Mouse (Mus musculus) brain, adult 2 months (tissue): ENCODE results near the gene Rab5if.
"Not testable (repeated sequence)": the region's sequence is repeated elsewhere in the genome, so short reads cannot be mapped to it uniquely, and the experiment has no call there.

Experiments used
- DNase-seq: peaks from one replicate; pipeline ENCODE4 v3.0.0; 2011; ENCODE audit warnings: low read depth, low spot score

Rab5if gene

DNA sequence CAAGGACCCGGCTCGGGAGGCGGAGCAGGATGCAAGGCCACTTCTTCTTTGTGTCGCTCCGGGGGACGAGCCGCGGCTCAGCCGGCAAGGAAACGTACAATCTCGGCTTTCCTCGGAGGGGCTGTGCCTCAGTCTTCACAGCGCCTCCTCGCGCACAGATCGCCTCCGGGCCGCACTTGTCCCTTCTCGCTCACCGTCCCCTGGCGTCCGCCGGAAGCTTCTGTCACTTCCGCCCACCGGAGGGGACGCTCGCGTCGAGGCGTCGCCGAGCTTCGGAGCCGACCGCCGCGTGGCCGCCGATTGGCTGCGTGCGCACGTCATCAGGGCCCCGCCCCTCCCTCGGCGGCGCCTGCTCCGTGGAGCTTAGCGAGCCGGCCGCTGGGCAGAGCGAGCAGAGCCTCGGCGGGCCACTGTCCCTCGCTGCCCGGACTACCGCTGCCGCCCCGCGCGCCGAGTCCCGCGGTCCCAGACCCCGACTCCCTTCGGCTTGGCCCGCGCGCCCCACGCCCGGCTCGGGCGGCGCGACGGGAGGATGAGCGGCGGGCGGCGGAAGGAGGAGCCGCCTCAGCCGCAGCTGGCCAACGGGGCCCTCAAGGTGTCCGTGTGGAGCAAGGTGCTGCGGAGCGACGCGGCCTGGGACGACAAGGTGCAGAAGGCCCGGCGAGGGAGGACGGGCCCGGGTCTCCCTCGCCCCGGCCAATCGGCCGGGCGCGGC, at the start of gene Rab5if:
TSS of gene Rab5if (plus strand) at position 357 of the 715 bp plus-strand sequence.
- DNase-seq: peak; percentile 99

DNA sequence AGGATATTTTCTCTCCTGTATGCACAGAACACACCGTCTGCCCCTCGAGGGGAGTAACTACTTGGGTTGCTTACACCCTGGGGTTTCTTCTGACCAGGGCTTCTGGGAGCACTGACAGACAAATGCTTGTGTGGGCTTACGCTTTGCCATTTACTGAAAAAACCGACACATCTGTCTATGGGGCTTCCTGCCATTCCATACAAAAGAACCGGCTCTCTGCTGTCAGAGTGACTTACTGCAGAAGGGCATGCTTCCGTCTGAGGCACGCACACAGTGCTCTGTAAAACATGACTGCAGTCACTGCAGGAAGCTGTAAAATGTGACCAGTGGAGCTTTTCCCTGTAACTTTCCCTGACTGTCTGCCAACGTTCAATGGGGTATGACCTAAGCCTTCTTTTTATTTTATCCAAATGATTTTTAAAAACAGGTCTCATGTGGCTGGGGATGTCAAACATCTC, 48.6 kb upstream of the Rab5if start:
- DNase-seq: no peak

DNA sequence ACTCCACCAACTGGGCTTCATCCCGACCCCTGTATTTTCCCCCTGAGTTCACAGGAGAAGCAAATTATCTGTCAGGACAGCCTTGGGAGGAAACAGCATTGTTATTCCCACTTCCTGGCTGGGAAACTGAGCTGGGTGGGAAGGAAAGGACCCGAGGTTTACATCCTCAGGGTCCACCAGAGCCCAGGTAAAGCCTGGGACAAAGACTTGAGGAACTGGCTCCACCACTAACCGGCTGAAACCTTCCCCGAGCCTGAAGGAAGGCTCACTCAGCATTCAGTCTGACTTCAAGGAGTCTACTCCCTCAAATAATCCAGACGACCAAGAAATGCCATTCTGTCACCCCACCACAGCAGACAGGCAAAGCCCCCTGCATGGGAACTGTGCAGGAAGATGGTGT, 48.0 kb upstream of the Rab5if start:
- no peak for DNase-seq

DNA sequence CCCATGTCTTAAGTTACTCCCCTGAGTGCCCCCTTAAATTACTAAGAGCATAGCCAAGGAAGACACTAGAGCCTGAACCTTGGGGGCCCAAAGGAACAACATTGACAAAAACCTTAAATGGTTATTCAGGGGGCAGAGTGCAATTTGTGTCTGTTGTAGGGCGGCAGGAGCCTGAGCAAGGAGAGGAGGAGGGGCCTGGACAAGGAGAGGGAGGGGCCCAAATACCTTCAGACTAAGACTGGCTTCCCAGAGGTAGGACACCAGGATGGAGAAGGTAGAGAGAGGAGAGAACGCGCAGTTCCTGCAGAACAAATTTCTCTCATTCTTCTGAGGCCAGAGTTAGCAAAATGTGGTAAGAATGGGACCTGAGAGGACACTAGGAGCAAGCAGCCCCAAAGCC, 47.5 kb upstream of the Rab5if start:
- DNase-seq: no peak

DNA sequence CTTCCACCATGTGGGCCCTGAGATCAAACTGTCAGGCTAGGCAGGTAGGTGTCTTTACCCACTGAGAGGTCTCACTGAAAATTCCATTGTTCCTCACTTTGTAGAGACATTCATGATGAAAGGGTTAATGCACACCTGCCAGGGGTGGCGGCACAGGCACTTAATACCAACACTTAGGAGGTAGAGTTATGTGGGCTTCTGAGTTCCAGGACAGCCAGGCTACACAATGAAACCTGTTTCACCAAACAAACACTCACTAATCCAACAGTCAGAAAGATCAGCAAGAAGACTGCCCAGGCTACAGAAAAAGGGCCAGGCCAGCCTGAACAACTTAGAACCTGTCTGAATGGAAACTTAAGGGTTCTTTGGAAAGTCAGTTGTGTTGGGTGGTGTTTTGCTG, 46.8 kb upstream of the Rab5if start:
- no peak for DNase-seq

DNA sequence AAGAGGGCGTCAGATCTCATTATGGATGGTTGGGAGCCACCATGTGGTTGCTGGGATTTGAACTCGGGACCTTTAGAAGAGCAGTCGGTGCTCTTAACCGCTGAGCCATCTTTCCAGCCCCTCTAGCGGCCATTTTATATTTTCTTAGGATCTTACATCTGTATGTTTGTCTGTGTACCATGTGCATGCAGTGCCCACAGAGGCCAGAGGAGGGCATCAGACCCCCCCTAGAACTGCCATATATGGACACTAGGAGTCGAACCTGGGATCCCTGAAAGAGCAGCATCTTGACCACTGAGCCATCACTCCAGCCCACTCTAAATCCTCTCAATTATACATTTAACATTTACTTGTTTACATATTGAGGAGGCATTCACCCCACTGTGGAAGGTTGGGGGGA, 37.8 kb upstream of the Rab5if start:
- DNase-seq: not testable (repeated sequence)

DNA sequence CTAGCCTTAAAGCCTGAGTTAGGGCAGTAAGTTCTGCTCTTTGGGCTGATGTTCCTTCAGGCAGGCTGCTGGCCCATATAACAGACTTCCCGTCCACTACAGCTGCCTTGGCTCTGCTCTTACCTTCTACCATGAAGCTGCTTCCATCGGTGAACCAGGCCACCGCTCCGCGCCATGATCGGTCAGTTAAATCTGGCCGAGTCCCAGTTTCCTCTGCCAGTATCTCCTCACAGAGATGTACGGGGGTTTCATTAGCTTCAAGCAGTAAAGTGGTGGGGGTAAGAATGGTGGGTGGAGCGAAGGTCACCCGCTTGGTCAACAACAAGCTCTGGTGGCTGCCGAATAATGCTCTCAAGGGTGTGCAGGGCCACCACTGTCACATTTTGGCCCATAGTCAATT, 28.6 kb upstream of the Rab5if start:
- DNase-seq: no peak

DNA sequence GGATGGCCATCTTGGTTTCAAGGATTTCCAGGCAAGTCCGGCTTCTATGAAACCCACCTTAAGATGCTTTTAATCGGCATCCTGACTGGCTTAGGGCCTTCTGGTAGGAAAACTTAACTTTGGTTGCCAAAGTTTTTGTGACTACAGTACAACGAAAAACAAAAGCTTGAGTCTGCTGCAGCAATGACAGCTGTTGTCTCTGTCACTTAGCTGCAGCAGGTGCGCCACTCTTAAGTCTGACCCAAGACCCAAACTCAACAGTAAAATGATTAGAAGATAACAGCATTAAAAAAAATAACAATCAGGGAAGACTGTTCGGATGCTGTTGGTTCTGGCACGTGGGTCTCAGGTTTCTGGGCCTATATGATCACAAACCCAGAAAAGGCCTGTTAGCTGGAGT, 24.1 kb upstream of the Rab5if start:
- no peak for DNase-seq

DNA sequence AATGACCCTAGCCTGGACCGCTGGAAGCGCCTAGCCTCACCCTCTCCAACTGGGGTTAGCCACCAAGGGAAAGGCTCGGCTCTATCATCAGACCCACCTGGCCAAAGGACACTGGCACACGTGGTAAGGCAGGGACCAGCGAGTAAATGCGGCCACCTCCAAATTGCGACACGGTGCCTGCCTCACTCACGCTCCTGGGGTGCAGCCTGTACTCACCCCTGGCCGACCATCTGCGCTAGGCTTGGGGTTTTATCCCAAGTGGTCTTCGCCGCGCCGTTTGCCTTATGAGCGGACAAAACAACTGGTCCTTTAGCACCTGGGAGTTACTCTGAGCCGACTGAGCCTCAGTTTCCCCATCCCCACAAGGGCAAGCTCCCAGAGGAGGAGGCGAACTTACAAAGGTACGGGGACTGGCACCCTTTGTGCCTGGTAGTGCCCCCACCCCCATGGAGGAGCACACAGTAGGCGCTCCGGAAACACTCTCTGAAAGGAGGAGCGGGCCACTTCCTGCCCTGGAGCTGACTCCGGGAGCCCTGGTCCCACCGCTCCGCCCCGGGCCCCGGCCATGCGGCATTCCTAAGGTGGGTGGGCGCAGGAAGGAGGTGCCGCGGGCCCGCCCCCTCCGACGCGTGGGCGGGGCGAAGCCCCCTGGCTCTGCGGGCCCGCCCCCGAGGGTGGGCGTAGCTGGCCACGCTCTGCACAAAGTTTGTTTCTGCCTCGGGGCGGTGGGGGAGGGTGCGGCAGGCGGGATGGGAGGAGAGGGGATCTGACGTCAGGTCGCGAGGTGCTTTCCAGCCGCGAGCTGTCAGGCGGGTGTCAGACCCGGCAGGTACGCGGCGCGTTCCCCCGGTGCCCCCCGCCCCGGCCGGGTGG, 23.4 kb upstream of the Rab5if start, which contains the start of gene Tgif2:
TSS of gene Tgif2 (plus strand) at position 689 of the 873 bp plus-strand sequence.
- DNase-seq: no peak

DNA sequence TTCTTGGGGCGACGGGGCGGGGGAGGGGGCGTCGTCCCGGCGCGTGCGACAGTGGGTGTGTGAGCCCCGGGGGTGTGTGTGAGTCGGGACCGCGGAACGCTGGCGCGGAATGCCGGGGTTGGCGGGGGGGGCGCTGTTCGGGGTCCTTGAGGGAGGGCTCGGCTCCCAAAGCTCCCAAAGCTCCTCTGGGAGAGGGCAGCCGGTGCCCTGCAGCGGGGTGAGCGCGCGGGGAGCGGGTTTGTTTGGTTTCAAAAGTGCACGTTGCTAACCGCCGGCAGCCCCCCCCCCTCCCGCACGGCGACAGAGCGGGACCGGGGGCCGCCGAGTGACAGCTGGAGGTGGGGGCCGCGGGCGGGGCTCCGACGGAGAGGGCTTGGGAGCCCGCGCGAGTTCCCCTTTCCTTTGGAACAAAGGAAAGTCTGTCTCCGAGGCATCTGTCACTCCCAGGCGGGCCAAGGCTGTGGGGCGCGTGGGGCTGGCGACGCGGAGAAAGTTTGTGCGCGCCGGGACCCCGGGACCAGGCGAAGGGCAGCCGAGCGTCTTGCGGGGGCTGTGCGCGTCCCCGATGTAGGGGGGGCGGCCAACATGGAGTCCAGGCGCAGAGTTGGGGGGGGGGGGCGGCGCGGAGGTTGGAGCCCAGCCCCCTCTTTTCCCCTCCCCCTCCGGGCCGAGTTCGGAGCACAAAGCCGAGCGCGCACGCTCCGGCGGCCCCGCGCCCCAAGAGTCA, 22.5 kb upstream of the Rab5if start:
- DNase-seq: peak; percentile 30

DNA sequence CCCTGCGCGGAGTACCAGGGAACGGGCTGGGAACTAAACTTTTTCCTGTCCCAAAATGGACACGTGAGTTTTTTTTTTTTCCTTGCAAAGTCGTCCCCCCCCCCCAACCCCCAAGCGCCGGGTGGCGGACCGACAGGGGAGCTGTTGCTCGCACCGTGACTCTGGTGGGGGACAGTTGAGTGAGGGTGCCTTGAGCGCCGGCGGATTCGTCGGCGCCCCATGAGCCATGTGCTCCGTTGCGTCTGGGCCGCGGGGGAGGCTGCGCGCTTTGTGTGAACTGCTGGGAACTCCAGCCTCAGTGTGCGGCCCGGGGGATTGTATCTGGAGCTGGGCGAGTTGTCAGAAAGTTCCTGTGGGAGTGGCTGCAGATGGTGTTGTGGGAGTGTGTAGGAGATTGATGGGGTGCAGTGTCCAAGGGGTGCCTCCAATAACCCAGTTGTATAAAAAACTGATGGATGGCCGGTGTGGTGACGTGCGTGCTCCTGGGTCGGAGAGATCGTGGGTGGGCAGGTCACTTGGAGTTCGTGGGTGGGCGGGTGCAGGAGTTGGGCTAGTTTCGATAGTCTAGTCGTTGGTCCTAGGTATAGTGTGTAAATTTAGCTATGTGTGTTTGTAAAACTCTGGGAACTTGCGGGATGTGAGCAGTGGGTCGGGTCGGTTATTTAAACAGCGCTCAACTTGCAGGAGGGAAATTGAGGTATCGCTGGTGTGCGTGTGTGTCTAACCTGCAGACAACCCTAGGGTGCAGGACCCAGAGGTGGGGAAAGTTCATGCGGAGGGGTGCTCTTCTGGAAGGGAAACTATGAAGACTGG, 21.7 kb upstream of the Rab5if start:
- DNase-seq: peak; percentile 56

DNA sequence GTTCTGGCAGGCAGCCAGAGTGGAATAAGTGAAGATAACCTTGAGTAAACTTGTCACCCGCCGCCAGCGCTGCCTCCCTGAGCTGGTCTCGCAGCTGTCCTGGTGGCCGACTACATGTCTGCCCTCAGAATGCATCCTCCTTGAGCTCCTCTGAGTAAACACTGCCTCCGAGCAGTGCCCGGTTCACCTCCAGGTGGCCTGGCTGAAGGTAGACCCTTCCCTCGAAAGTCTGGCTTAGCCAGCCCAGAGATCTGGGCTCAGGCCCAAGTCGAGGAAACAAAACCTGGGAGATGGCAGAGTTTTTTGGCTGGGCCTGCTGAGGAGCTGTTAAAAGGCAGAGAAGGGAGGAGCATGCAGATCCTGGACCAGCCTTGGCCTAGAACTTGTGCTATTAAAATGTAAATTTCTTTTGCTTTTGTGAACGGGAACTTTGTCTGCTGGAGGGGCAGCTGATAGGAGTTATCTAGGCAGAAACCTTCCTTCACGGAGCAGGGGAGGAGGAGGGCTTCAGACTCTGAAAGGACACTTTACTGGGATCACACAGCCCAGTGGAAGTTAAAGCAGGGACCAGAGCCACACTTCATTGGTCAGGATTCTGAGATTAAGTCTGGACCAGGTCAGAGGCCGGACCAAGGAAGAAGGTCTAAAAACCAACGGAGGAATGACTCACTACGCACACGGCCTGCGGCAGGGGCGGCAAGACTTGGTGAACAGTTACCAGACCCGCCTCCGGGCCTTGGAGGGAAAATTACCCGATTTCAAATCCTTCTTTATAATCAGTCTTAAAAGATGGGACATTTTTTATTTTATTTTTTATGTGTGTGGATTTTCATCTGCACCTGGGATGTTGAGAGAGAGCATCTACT, 20.9 kb upstream of the Rab5if start:
- DNase-seq: peak; percentile 63

DNA sequence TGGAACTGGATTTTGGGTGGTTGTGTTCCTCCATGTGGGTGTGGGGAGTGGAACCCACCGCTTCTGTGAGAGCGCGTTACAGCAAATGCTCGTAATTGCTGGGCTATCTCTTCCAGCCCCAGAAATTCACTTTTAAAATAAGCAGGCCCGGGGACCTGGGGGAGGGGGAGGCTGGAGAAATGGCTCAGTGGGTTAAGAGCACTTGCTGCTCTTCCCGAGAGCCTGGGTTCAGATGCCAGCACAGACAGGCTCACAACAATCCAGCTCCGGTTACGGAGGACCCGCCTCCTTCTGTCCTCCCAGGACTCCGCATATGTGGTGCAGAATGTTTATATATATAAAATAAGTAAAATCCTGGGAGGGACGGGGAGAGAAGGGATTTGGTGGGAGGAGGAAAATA, 20.2 kb upstream of the Rab5if start:
- DNase-seq: no peak

DNA sequence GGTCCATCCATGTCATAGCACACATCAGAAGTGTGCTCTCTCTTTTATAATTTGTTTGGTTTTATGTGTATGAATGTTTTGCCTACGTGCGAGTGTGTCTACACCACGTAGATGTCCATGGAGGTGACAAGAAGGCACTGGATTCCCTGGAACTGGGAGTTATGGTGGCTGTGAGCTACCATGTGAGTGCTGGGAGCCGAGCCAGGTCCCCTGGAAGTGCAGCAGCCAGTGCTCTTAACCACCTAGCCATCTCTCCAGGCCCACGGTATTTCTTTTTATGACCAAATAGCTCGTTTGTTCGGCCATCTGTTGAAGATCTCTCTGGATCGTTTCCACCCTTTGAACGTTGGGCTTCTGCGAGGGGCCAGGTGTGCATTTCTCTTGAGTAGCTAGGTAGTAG, 19.6 kb upstream of the Rab5if start:
- DNase-seq: no peak

DNA sequence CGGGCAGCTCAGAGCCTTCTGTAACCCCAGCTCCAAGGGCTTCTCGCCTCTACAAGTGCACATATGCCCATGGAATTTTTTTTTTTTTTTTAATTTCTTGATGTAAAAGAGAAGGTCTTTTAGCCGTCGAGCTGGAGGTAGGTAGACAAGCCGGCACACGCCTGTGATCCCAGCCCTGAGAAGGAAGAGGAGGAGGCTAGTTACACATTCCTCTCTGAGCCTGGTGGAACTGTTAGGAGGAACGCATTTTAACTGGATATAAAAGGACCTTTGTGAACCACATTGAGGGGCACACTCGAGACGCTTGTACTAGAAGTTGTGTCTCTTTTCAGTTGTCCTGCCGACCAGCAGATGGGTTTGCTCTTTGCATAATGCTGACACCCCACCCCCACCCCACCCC, 18.2 kb upstream of the Rab5if start:
- no peak for DNase-seq

DNA sequence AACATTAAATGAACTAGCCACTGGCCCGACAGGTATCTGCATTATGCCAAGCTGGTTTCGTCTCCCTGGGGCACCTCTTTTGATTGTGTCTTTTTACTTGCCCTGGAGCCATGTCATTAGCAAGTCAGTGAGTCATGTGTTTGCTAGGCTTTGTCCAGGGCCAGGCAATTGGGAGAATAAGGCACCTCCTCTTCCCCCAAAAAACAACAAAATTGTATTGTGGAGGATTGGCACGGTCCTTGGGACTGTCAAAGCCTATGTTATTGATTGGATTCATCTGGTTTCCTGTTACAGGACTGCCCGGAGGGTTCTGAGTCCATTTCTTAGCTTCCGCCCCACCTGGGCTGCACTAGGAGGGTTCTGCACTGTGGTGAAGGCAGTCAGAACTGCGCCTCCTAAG, 15.3 kb upstream of the Rab5if start:
- DNase-seq: no peak

DNA sequence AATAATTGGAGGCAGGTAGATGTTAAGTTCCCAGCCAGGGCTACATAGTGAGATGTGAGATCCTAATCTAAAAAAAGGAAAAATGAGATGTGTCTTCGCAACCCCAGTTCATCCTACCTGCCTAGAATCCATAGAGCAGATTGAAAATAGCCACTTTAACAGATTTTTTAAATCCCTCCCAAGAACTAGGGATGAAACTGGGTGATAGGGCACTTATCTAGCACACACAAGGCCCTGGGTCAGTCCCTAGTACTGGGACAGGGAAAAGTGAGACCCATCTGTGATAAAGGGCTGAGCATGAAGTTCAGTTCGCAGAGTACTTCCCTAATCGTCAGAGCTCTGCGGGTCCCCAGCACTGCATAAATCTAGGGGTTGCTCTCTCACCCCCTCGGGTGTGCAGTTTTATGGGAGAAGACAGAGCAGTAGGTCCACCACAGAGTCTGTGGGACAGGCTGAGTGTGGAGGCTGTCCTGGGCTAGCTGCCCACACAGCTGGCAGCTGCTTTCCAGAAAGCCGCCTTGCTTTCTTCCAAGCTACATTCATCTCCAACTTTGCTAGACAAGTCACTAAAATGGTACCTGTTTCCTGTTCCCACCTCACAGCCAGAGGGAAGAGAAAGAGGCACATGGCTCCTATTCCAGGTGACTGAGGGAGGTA, 14.3 kb upstream of the Rab5if start:
- DNase-seq: peak; percentile 38

DNA sequence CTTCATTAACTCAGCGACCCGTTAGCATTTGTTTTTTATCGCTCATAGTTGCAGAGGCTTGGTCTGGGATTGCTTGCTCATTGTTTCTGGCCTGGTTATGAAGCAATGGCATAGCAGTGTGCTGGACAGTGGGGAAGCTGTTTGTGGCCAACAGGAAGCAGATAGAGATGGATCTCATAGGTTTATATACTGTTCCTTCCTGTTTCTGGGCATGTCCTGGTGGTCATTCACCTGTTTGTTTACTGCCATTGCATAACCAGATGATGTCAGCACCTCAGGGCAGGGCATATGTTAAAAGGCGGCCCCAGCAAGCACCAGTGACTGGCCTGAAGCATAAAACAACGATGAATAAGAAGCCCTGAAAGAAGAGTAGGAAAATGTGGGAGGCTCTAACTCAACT, 12.4 kb upstream of the Rab5if start:
- no peak for DNase-seq

DNA sequence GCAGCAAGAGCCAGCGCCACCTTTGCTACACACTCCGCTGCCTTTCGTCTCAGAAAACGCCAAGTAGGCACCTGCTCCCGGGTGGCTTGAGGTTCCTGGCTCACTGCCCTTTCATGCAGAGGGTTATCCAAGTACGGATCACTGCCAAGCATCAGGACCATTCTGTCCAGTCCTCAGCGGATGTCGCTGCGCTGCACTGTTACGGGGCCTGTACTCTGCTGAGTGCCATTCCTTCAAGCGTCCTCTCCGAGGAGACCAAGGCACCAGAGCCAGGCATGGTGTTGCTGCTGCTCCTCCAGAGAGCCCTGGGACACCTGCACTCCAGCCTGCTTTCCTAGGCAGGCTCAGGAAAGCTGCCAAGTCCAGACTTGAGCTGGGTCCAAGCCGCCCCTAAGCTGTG, 9.3 kb upstream of the Rab5if start:
- DNase-seq: not testable (repeated sequence)
